Mouse (Mus musculus) embryonic fibroblast, embryonic 13.5 days (primary cell): ENCODE data around the gene 1700001C19Rik.

ENCODE experiments used
- CTCF ChIP-seq: IDR thresholded peaks from 2 replicates; pipeline ENCODE4 v1.5.1; 2011; ENCODE audit warnings: mild to moderate bottlenecking, control low read depth, low read length, moderate library complexity, borderline replicate concordance; ENCODE audit not compliant: insufficient read depth
- POLR2A ChIP-seq: IDR thresholded peaks from 2 replicates; pipeline ENCODE4 v1.6.1; 2011; ENCODE audit warnings: low read depth, mild to moderate bottlenecking, control low read depth, low read length, moderate library complexity

DNA sequence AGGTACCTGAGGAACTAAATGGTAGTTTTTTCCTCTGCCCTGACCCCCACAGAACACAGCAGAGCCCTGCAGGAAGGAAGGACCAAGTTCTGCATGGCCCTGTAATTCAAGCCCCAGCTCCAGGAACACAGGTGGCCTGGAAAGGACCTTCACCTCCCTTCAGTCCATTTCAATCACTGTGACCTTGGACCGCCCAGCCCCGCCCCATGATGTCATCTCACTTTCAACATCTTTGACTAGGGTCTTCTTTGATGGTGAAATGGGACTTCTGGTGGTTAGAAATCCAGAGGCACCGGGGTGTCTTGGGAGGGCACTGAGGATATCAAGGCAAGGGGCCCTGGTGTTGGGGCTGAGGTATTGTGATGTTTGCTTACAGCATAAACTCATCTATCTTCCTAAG is 15.6 kb downstream of the 1700001C19Rik start:
- TF ChIP-seq POLR2A = no peak
- TF ChIP-seq CTCF = no peak
